Mouse (Mus musculus): ENCODE measurements around the gene Krt4. TPM values are rescaled to one million over a fixed set of nuclear protein-coding genes. Genes with fewer than 3 reads are reported as not detected.
A peak's percentile ranks its signal among the peaks of the same experiment; 100 is the strongest.

Krt4 gene
- not detected in 2 replicates for polyA plus RNA-seq (2014; fragmentation: Nextera tagmentation; extraction: Ambion mirVana)

DNA sequence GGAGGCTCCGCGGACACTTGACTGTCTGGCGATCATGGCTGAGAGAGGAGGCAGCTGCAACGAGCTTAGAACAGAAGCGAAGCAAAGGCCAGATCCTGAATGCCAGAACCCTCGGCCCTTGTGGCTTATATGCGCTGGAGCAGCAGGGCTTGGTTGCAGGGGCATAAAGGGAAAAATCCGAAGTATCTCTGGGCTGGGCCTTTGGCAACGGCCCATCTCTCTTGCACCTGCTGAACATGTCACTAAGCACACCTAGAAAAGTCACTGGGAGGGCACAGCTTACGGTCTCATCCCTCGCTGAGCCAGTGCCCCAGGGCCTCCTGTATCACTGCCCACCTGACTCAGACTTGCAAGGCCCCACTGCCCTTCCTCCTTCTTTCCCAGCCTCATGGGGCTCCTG, at the start of gene Krt4:
Gene Krt4 (minus strand): TSS at position 101 of the 400 bp plus-strand sequence.
- no peaks in the 10 kb centered on the region for H3K27me3 ChIP-seq (ENCODE audit: control insufficient read depth, insufficient read depth, low read length)

DNA sequence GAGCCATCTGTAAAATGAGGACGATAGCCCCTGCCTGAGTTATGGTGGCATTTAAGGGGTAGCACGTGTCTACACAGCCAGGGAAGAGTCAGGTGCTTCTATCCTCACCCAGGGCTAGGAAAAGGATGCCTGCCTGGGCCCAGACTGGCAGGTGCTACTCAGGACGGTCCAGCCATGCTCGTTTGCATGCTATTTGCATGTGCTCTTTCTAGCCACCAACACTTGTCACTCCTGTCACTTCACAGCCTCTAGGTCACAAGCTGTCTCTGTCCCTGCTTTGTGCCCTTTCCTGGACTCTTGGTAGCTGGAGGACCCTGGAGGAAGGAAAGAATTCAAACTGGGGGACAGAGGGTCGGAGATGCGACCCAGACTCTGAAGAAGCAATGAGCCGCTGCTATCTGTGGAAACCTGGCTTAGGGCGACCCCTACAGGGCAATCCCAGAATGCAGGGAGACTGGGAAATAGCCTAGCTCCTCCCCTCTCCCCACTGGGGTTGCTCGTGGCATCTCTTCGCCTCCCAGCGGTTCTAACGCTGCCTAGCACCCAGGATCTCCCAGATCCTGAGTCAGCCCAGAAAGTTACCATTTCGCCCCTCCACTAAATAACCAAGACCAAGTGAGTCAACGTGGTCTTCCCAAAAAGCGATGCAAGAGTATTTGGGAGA, 49.0 kb upstream of the Krt4 start:
- ATAC-seq (ENCODE audit: low FRiP score): peak; percentile 69
- H3K4me2 ChIP-seq: peak overlapping the region; percentile 15
- 14% methylated on average over 15 of the region's 15 CpGs for WGBS
- H3K27me3 ChIP-seq (ENCODE audit: control insufficient read depth, insufficient read depth, low read length): no peaks in the 10 kb centered on the region
- no peaks in the 10 kb centered on the region for H3K36me3 ChIP-seq (ENCODE audit: control insufficient read depth, insufficient read depth, low read length)
- peak; percentile 100 for DNase-seq (ENCODE audit: low spot score, missing footprints)
- H3K9ac ChIP-seq (ENCODE audit: low read length): 0 out of 2 replicates have a peak overlapping the region, but pooled peaks have one; percentile 36
- H3K4me3 ChIP-seq (ENCODE audit: low read depth, low read length): no peak overlapping the region
- peaks cover 9% of the 10 kb centered on the region; the same call in 1 of the 2 replicates for H3K4me1 ChIP-seq (ENCODE audit: control insufficient read depth, insufficient read depth, low read length)
- H3K27ac ChIP-seq (ENCODE audit: low read depth, low read length): no peak overlapping the region
- no peaks in the 10 kb centered on the region for H3K9me3 ChIP-seq (ENCODE audit: control insufficient read depth, low read length)

More for the DNA sequence above, at the start of gene Krt4:
- Histone ChIP-seq H3K4me1 (ENCODE audit: control insufficient read depth, insufficient read depth, low read length) (peaks cover under 1% of the 10 kb centered on the region), H3K9me3 (ENCODE audit: control insufficient read depth, low read length) (no peaks in the 10 kb centered on the region), H3K9ac (ENCODE audit: low read length) (no peak within 1 kb of the TSS), H3K27ac (ENCODE audit: low read depth, low read length) (no peak within 1 kb of the TSS), H3K36me3 (ENCODE audit: control insufficient read depth, insufficient read depth, low read length) (no peaks in the 10 kb centered on the region), H3K4me2 (no peak within 1 kb of the TSS), H3K4me3 (ENCODE audit: low read depth, low read length) (no peak within 1 kb of the TSS)
- ATAC-seq (ENCODE audit: low FRiP score) (no peak), DNase-seq (ENCODE audit: low spot score, missing footprints) (peak; percentile 31)
- 84% methylated on average over 11 of the region's 11 CpGs for WGBS

GRCm38 (mm10) chr15:101970536-101970935, 46.0 kb upstream of the Krt4 start:
- Histone ChIP-seq H3K27ac (ENCODE audit: low read depth, low read length) (no peak overlapping the region), H3K4me2 (no peak overlapping the region), H3K9ac (ENCODE audit: low read length) (no peak overlapping the region), H3K9me3 (ENCODE audit: control insufficient read depth, low read length) (no peaks in the 10 kb centered on the region), H3K36me3 (ENCODE audit: control insufficient read depth, insufficient read depth, low read length) (no peaks in the 10 kb centered on the region), H3K4me3 (ENCODE audit: low read depth, low read length) (no peak overlapping the region), H3K27me3 (ENCODE audit: control insufficient read depth, insufficient read depth, low read length) (no peaks in the 10 kb centered on the region), H3K4me1 (ENCODE audit: control insufficient read depth, insufficient read depth, low read length) (peaks cover 4% of the 10 kb centered on the region; the same call in 1 of the 2 replicates)
- 9% methylated on average over 3 of the region's 6 CpGs for WGBS
- ATAC-seq (ENCODE audit: low FRiP score) (no peak), DNase-seq (ENCODE audit: low spot score, missing footprints) (peak; percentile 96)

DNA sequence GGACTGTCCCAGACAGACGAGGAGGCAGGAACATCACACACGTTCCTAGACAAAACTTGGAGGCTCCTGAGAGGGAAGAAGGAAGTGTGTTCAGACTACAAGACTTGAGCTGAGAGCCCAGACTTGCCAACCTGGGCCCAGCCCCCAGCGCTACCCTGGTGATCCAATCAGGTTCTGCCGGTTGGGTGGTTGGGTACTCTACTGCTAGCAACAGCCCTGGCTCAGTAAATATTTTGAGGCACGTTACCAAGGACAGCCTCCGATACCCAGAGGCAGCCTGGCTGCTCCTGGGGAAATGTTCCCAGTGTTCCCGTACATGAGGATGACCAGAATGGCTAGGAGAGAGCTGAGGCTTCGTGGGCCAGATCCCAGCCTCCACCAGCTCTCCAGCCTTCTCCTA, 42.3 kb upstream of the Krt4 start:
- WGBS: 83% methylated on average over 8 of the region's 8 CpGs
- H3K9me3 ChIP-seq (ENCODE audit: control insufficient read depth, low read length): no peaks in the 10 kb centered on the region
- H3K4me2 ChIP-seq: no peak overlapping the region
- ATAC-seq (ENCODE audit: low FRiP score): no peak
- no peak overlapping the region for H3K27ac ChIP-seq (ENCODE audit: low read depth, low read length)
- H3K27me3 ChIP-seq (ENCODE audit: control insufficient read depth, insufficient read depth, low read length): no peaks in the 10 kb centered on the region
- no peak for DNase-seq (ENCODE audit: low spot score, missing footprints)
- H3K36me3 ChIP-seq (ENCODE audit: control insufficient read depth, insufficient read depth, low read length): no peaks in the 10 kb centered on the region
- no peak overlapping the region for H3K9ac ChIP-seq (ENCODE audit: low read length)
- H3K4me1 ChIP-seq (ENCODE audit: control insufficient read depth, insufficient read depth, low read length): no peaks in the 10 kb centered on the region
- H3K4me3 ChIP-seq (ENCODE audit: low read depth, low read length): no peak overlapping the region

DNA sequence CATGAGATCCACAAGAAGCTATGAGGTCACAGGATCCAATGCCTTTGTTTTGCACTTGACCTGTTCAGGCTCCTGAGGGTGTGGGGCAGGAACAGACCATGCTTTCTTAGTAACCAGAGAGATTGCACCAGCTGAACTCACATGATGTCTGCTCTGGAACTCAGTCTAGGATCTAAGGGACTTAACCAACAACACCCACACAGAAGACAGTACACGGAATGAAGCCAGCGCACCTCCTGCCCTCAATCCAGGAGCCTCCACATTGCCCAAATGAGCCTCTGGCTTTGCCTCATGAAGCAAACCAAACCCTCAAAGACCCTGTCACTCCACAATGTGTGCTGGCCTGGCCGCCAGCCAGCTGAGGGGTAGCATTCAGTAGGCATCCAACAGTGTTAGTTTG, 34.4 kb upstream of the Krt4 start:
- H3K4me1 ChIP-seq (ENCODE audit: control insufficient read depth, insufficient read depth, low read length): no peaks in the 10 kb centered on the region
- no peaks in the 10 kb centered on the region for H3K27me3 ChIP-seq (ENCODE audit: control insufficient read depth, insufficient read depth, low read length)
- H3K9ac ChIP-seq (ENCODE audit: low read length): no peak overlapping the region
- no peak for ATAC-seq (ENCODE audit: low FRiP score)
- no peaks in the 10 kb centered on the region for H3K9me3 ChIP-seq (ENCODE audit: control insufficient read depth, low read length)
- no peak overlapping the region for H3K27ac ChIP-seq (ENCODE audit: low read depth, low read length)
- no peaks in the 10 kb centered on the region for H3K36me3 ChIP-seq (ENCODE audit: control insufficient read depth, insufficient read depth, low read length)
- H3K4me2 ChIP-seq: no peak overlapping the region
- WGBS: 94% methylated on average over 3 of the region's 3 CpGs
- no peak overlapping the region for H3K4me3 ChIP-seq (ENCODE audit: low read depth, low read length)
- DNase-seq (ENCODE audit: low spot score, missing footprints): no peak

DNA sequence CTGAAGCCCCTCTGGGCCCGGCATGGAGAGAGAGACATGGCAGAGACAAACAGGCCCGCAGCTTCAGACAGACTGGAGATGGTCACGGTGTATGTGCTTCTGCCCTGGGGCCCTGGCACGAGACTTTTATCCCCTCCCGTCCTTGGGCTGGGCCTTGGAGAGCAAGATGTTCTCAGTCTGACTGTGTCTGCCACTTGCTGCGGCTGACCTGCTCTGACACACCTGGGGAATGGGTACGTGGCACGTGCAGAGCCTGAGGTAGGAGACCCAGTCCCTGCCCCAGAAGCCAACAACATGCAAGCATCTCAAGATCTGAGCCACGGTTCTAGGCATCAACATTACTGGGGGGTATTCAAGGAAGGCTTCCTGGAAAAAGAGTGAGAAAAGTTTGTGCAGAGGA, 29.7 kb upstream of the Krt4 start, which contains the start of gene Krt78:
Gene Krt78 (minus strand): TSS at position 101 of the 400 bp plus-strand sequence.
- no peaks in the 10 kb centered on the region for H3K9me3 ChIP-seq (ENCODE audit: control insufficient read depth, low read length)
- ATAC-seq (ENCODE audit: low FRiP score): no peak
- no peak within 1 kb of the TSS for H3K4me2 ChIP-seq
- DNase-seq (ENCODE audit: low spot score, missing footprints): no peak
- H3K36me3 ChIP-seq (ENCODE audit: control insufficient read depth, insufficient read depth, low read length): no peaks in the 10 kb centered on the region
- H3K4me3 ChIP-seq (ENCODE audit: low read depth, low read length): no peak within 1 kb of the TSS
- H3K4me1 ChIP-seq (ENCODE audit: control insufficient read depth, insufficient read depth, low read length): no peaks in the 10 kb centered on the region
- no peaks in the 10 kb centered on the region for H3K27me3 ChIP-seq (ENCODE audit: control insufficient read depth, insufficient read depth, low read length)
- WGBS: 82% methylated on average over 9 of the region's 9 CpGs
- no peak within 1 kb of the TSS for H3K9ac ChIP-seq (ENCODE audit: low read length)
- no peak within 1 kb of the TSS for H3K27ac ChIP-seq (ENCODE audit: low read depth, low read length)

DNA sequence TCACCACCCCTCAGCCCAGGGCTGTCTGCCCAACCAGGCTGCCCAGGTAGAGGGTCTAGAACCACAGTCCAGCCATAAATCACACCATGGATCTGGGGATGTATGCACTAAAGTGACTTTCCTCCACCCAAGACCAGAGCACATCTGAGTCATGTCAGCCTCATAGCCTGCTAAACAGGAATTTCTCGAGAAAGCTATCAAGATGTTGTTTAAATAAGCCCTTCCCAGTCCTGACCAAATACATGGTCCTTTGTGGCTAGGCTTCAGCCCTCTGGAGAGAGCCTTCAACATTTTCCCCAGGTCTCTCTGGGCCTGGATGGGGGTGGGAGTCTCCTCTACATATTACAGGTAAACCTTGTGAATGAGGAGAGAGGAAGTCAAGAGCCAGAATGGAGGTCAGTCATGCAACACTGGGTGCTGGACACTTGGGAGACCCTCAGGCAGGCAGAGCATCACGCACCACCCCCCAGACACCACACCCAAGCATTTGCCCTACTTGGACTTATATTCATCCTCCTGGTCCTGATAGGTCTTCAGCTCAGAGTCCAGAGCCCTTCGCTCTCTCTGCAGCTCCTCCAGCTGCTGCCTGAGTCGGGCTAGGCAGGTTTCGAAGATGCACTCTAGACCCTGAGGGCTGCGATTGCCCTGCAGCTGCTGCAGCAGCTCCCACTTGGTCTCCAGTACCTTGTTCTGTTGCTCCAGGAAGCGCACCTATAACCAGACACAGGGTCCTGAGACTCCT, 28.4 kb upstream of the Krt4 start:
- H3K27ac ChIP-seq (ENCODE audit: low read depth, low read length): no peak overlapping the region
- DNase-seq (ENCODE audit: low spot score, missing footprints): no peak
- H3K36me3 ChIP-seq (ENCODE audit: control insufficient read depth, insufficient read depth, low read length): no peaks in the 10 kb centered on the region
- H3K9ac ChIP-seq (ENCODE audit: low read length): no peak overlapping the region
- ATAC-seq (ENCODE audit: low FRiP score): no peak
- H3K4me1 ChIP-seq (ENCODE audit: control insufficient read depth, insufficient read depth, low read length): no peaks in the 10 kb centered on the region
- H3K9me3 ChIP-seq (ENCODE audit: control insufficient read depth, low read length): no peaks in the 10 kb centered on the region
- 85% methylated on average over 7 of the region's 7 CpGs for WGBS
- H3K4me3 ChIP-seq (ENCODE audit: low read depth, low read length): no peak overlapping the region
- no peaks in the 10 kb centered on the region for H3K27me3 ChIP-seq (ENCODE audit: control insufficient read depth, insufficient read depth, low read length)
- H3K4me2 ChIP-seq: no peak overlapping the region

DNA sequence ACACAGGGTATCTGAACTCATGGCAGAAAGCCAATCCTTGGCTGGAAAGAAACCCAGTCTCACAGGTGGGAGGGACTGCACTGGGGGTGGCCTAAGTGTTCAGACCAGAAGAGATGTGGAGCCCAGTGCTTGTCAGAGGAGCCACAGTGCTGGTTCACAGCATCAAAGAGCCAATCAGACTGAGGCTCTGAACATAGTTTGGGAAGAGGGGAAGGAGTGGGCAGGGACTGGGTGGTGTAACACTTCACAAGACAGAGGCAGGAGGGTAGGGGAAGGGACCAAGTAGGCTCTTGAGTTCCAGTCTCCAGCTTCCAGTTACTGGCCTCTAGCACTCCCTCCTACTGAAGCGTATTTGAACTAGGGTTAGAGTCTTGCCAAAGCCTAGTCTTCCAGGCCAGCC, 20.9 kb upstream of the Krt4 start:
- H3K9me3 ChIP-seq (ENCODE audit: control insufficient read depth, low read length): no peaks in the 10 kb centered on the region
- DNase-seq (ENCODE audit: low spot score, missing footprints) (no peak), ATAC-seq (ENCODE audit: low FRiP score) (no peak)
- no peak overlapping the region for H3K4me3 ChIP-seq (ENCODE audit: low read depth, low read length)
- H3K4me2 ChIP-seq: no peak overlapping the region
- no peaks in the 10 kb centered on the region for H3K4me1 ChIP-seq (ENCODE audit: control insufficient read depth, insufficient read depth, low read length)
- no peaks in the 10 kb centered on the region for H3K27me3 ChIP-seq (ENCODE audit: control insufficient read depth, insufficient read depth, low read length)
- H3K27ac ChIP-seq (ENCODE audit: low read depth, low read length): no peak overlapping the region
- H3K9ac ChIP-seq (ENCODE audit: low read length): no peak overlapping the region
- 95% methylated on average over 1 of the region's 1 CpGs for WGBS
- H3K36me3 ChIP-seq (ENCODE audit: control insufficient read depth, insufficient read depth, low read length): no peaks in the 10 kb centered on the region

DNA sequence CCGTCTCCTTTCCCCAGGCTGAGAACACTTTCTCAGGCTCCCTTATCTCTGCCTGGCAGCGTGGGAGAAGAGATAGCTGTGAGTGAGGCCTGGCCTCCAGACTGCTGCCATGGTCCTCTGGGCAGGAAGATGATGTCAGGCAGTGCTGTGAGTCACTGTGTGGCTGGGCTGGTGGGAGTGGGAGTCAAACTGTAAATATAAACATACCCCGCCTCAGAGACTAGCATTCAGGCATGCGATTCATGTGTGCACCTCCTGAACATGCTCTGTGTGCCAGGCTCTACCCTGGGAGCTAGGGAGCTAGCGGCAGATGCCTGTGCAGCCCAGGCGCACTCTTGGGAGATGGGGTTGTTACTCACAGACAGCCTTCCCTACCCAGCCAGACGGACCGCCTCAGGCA, 17.4 kb upstream of the Krt4 start:
- H3K36me3 ChIP-seq (ENCODE audit: control insufficient read depth, insufficient read depth, low read length): no peaks in the 10 kb centered on the region
- no peaks in the 10 kb centered on the region for H3K27me3 ChIP-seq (ENCODE audit: control insufficient read depth, insufficient read depth, low read length)
- no peak overlapping the region for H3K27ac ChIP-seq (ENCODE audit: low read depth, low read length)
- no peak for ATAC-seq (ENCODE audit: low FRiP score)
- H3K9me3 ChIP-seq (ENCODE audit: control insufficient read depth, low read length): no peaks in the 10 kb centered on the region
- H3K4me1 ChIP-seq (ENCODE audit: control insufficient read depth, insufficient read depth, low read length): no peaks in the 10 kb centered on the region; the same call in 1 of the 2 replicates
- 80% methylated on average over 8 of the region's 8 CpGs for WGBS
- DNase-seq (ENCODE audit: low spot score, missing footprints): no peak
- no peak overlapping the region for H3K4me2 ChIP-seq
- H3K9ac ChIP-seq (ENCODE audit: low read length): no peak overlapping the region
- H3K4me3 ChIP-seq (ENCODE audit: low read depth, low read length): no peak overlapping the region

Measured in midbrain, embryonic 11.5 days (tissue).